Mouse (Mus musculus): ENCODE results near the gene AC153137.1. TPM values are rescaled to one million over a fixed set of nuclear protein-coding genes. Genes with fewer than 3 reads are reported as not detected.
"Not testable (repeated sequence)": the region's sequence is repeated elsewhere in the genome, so short reads cannot be mapped to it uniquely, and the experiment has no call there.

The AC153137.1 gene
- polyA plus RNA-seq (2015; fragmentation: Nextera tagmentation; extraction: Ambion mirVana) = not detected in 2 replicates

- not testable (repeated sequence) for H3K27ac ChIP-seq; ATAC-seq (ENCODE audit: insufficient read depth, low FRiP score, low read depth); H3K36me3 ChIP-seq; H3K9ac ChIP-seq; H3K4me2 ChIP-seq; H3K9me3 ChIP-seq; H3K27me3 ChIP-seq (replicated peaks); H3K4me3 ChIP-seq (replicated peaks); H3K4me1 ChIP-seq
- WGBS = 88% methylated on average over 6 of the region's 6 CpGs
These were observed at the start of gene AC153137.1 for GRCm38 (mm10) chr1:30977868-30978267. AC153137.1 (minus strand) TSS chr1:30977968.

- H3K27ac ChIP-seq = no peak overlapping the region
- no peak overlapping the region for H3K9ac ChIP-seq
- H3K9me3 ChIP-seq = no peaks in the 10 kb centered on the region
- no peaks in the 10 kb centered on the region for H3K27me3 ChIP-seq (replicated peaks)
- H3K4me2 ChIP-seq = no peak overlapping the region
- no peak overlapping the region for H3K4me3 ChIP-seq (replicated peaks)
- 0 out of 2 replicates have a peak, but pooled peaks have one; percentile 31 for ATAC-seq (ENCODE audit: insufficient read depth, low FRiP score, low read depth)
- H3K4me1 ChIP-seq = no peaks in the 10 kb centered on the region
- no peaks in the 10 kb centered on the region for H3K36me3 ChIP-seq
These were observed 45.4 kb upstream of the AC153137.1 start for GRCm38 (mm10) chr1:31023173-31023572.

GRCm38 (mm10) chr1:31019283-31019682 lies 41.5 kb upstream of the AC153137.1 start:
- H3K4me2 ChIP-seq = no peak overlapping the region
- no peaks in the 10 kb centered on the region for H3K9me3 ChIP-seq
- H3K4me1 ChIP-seq = no peaks in the 10 kb centered on the region
- H3K9ac ChIP-seq = no peak overlapping the region
- ATAC-seq (ENCODE audit: insufficient read depth, low FRiP score, low read depth) = no peak
- H3K36me3 ChIP-seq = no peaks in the 10 kb centered on the region
- no peak overlapping the region for H3K4me3 ChIP-seq (replicated peaks)
- 76% methylated on average over 6 of the region's 6 CpGs for WGBS
- H3K27me3 ChIP-seq (replicated peaks) = no peaks in the 10 kb centered on the region
- H3K27ac ChIP-seq = no peak overlapping the region

- no peak overlapping the region for H3K4me3 ChIP-seq (replicated peaks)
- no peaks in the 10 kb centered on the region for H3K27me3 ChIP-seq (replicated peaks)
- no peak overlapping the region for H3K27ac ChIP-seq
- H3K9me3 ChIP-seq = no peaks in the 10 kb centered on the region
- no peaks in the 10 kb centered on the region for H3K36me3 ChIP-seq
- WGBS = 65% methylated on average over 5 of the region's 5 CpGs
- no peak for ATAC-seq (ENCODE audit: insufficient read depth, low FRiP score, low read depth)
- no peak overlapping the region for H3K9ac ChIP-seq
- no peak overlapping the region for H3K4me2 ChIP-seq
- no peaks in the 10 kb centered on the region for H3K4me1 ChIP-seq
These were observed 39.6 kb upstream of the AC153137.1 start for GRCm38 (mm10) chr1:31017377-31017776.

GRCm38 (mm10) chr1:31016068-31016467 lies 38.3 kb upstream of the AC153137.1 start:
- H3K4me3 ChIP-seq (replicated peaks) = no peak overlapping the region
- H3K4me1 ChIP-seq = no peaks in the 10 kb centered on the region
- no peak overlapping the region for H3K27ac ChIP-seq
- H3K9me3 ChIP-seq = no peaks in the 10 kb centered on the region
- no peaks in the 10 kb centered on the region for H3K27me3 ChIP-seq (replicated peaks)
- 73% methylated on average over 6 of the region's 6 CpGs for WGBS
- ATAC-seq (ENCODE audit: insufficient read depth, low FRiP score, low read depth) = no peak
- H3K36me3 ChIP-seq = no peaks in the 10 kb centered on the region
- H3K9ac ChIP-seq = no peak overlapping the region
- H3K4me2 ChIP-seq = no peak overlapping the region

GRCm38 (mm10) chr1:31015261-31015660 lies 37.5 kb upstream of the AC153137.1 start:
- H3K4me3 ChIP-seq (replicated peaks) = no peak overlapping the region
- no peaks in the 10 kb centered on the region for H3K4me1 ChIP-seq
- 46% methylated on average over 2 of the region's 2 CpGs for WGBS
- ATAC-seq (ENCODE audit: insufficient read depth, low FRiP score, low read depth) = no peak
- no peak overlapping the region for H3K27ac ChIP-seq
- no peaks in the 10 kb centered on the region for H3K9me3 ChIP-seq
- no peaks in the 10 kb centered on the region for H3K27me3 ChIP-seq (replicated peaks)
- no peak overlapping the region for H3K4me2 ChIP-seq
- no peak overlapping the region for H3K9ac ChIP-seq
- H3K36me3 ChIP-seq = no peaks in the 10 kb centered on the region

- 84% methylated on average over 7 of the region's 7 CpGs for WGBS
- not testable (repeated sequence) for ATAC-seq (ENCODE audit: insufficient read depth, low FRiP score, low read depth); H3K4me3 ChIP-seq (replicated peaks); H3K27ac ChIP-seq; H3K9me3 ChIP-seq; H3K27me3 ChIP-seq (replicated peaks); H3K4me1 ChIP-seq; H3K4me2 ChIP-seq; H3K36me3 ChIP-seq; H3K9ac ChIP-seq
These were observed 529 bp downstream of the AC153137.1 start for GRCm38 (mm10) chr1:30977239-30977638.

GRCm38 (mm10) chr1:30951795-30952194 lies 26.0 kb downstream of the AC153137.1 start:
- Histone ChIP-seq H3K9me3 (no peaks in the 10 kb centered on the region), H3K9ac (no peak overlapping the region), H3K36me3 (no peaks in the 10 kb centered on the region), H3K4me1 (no peaks in the 10 kb centered on the region; the same call in 1 of the 2 replicates), H3K4me3 (replicated peaks) (no peak overlapping the region), H3K27me3 (replicated peaks) (no peaks in the 10 kb centered on the region), H3K4me2 (no peak overlapping the region), H3K27ac (no peak overlapping the region)
- ATAC-seq (ENCODE audit: insufficient read depth, low FRiP score, low read depth) = no peak
- WGBS = 52% methylated on average over 2 of the region's 2 CpGs

GRCm38 (mm10) chr1:30950456-30950835 lies 27.3 kb downstream of the AC153137.1 start:
- Histone ChIP-seq H3K27me3 (replicated peaks) (no peaks in the 10 kb centered on the region), H3K4me3 (replicated peaks) (peak overlapping the region; percentile 92), H3K27ac (peak overlapping the region; percentile 99), H3K4me1 (no peaks in the 10 kb centered on the region; the same call in 1 of the 2 replicates), H3K36me3 (no peaks in the 10 kb centered on the region), H3K4me2 (peak overlapping the region; percentile 63), H3K9ac (0 out of 2 replicates have a peak overlapping the region, but pooled peaks have one; percentile 48), H3K9me3 (no peaks in the 10 kb centered on the region)
- WGBS = 24% methylated on average over 5 of the region's 5 CpGs
- no peak for ATAC-seq (ENCODE audit: insufficient read depth, low FRiP score, low read depth)

- peak overlapping the region; percentile 63 for H3K4me2 ChIP-seq
- H3K4me3 ChIP-seq (replicated peaks) = peak overlapping the region; percentile 92
- no peaks in the 10 kb centered on the region for H3K36me3 ChIP-seq
- H3K9me3 ChIP-seq = no peaks in the 10 kb centered on the region
- no peaks in the 10 kb centered on the region; the same call in 1 of the 2 replicates for H3K4me1 ChIP-seq
- peak overlapping the region; percentile 48; the same call in 1 of the 2 replicates for H3K9ac ChIP-seq
- H3K27me3 ChIP-seq (replicated peaks) = no peaks in the 10 kb centered on the region
- peak overlapping the region; percentile 99 for H3K27ac ChIP-seq
- ATAC-seq (ENCODE audit: insufficient read depth, low FRiP score, low read depth) = peak; percentile 98
- under 1% methylated on average over 65 of the region's 66 CpGs for WGBS
These were observed 27.9 kb downstream of the AC153137.1 start for GRCm38 (mm10) chr1:30949710-30950455.

- H3K4me2 ChIP-seq = peak overlapping the region; percentile 46
- under 1% methylated on average over 73 of the region's 85 CpGs for WGBS
- H3K27ac ChIP-seq = peak overlapping the region; percentile 99
- H3K27me3 ChIP-seq (replicated peaks) = no peaks in the 10 kb centered on the region
- H3K4me3 ChIP-seq (replicated peaks) = peak overlapping the region; percentile 92
- H3K9ac ChIP-seq = peak overlapping the region; percentile 80
- ATAC-seq (ENCODE audit: insufficient read depth, low FRiP score, low read depth) = peak; percentile 51
- H3K4me1 ChIP-seq = no peaks in the 10 kb centered on the region; the same call in 1 of the 2 replicates
- H3K36me3 ChIP-seq = peaks cover 3% of the 10 kb centered on the region; the same call in 1 of the 2 replicates
- no peaks in the 10 kb centered on the region for H3K9me3 ChIP-seq
These were observed 28.7 kb downstream of the AC153137.1 start for GRCm38 (mm10) chr1:30948950-30949639.

- ATAC-seq (ENCODE audit: insufficient read depth, low FRiP score, low read depth) = no peak
- H3K27ac ChIP-seq = peak overlapping the region; percentile 99
- under 1% methylated on average over 16 of the region's 16 CpGs for WGBS
These were observed 29.3 kb downstream of the AC153137.1 start for GRCm38 (mm10) chr1:30948361-30948949.

More at GRCm38 (mm10) chr1:30948361-30948949, 29.3 kb downstream of the AC153137.1 start:
- Histone ChIP-seq H3K9me3 (no peaks in the 10 kb centered on the region), H3K4me3 (replicated peaks) (peak overlapping the region; percentile 92), H3K9ac (peak overlapping the region; percentile 80), H3K4me2 (peak overlapping the region; percentile 46), H3K27me3 (replicated peaks) (no peaks in the 10 kb centered on the region), H3K36me3 (peaks cover 9% of the 10 kb centered on the region), H3K4me1 (no peaks in the 10 kb centered on the region; the same call in 1 of the 2 replicates)
